23 mouse cellular contexts compared by ENCODE assay signal in the genomic region with DNA sequence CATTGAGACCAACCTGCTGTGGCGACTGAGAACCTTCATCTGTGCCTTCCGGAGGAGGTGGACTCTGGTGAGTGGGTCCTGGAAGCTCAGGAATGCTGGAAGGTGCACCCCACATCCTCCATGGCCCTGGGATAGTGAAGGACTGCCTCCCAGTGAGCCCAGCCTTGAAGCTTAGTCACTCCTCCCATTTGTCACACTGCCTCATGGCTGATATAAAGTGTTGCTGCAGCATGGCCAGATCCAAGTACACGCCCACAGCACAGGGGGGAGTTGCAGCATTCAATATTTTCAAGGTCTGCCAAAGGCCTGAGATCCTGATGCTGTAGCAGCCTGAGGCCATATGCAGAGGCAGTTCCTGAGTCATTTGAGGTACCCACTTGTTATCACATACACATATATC. TPM values are rescaled to one million over a fixed set of nuclear protein-coding genes. Genes with fewer than 3 reads are reported as not detected.
A peak's percentile ranks its signal among the peaks of the same experiment; 100 is the strongest.
DNase-seq lines count a peak whose midpoint lies in the region; ATAC-seq and TF ChIP-seq lines count a peak whose summit lies in the region.
"Had no signal": no experiment of that assay in that cellular context is flagged by ENCODE, and none has a peak within 500 bp of the region (broad histone marks: within the 10 kb centered on the region; RNA-seq: fewer than 3 reads in every experiment).

No protein-coding gene starts in this region.

- DNase-seq in intestine, embryonic 14.5 days (ENCODE audit: low spot score): no peak
- peak; percentile 60 for DNase-seq in ovary, postnatal 36 days (ENCODE audit: low spot score)
- no peak for DNase-seq in ovary, postnatal 10 days (ENCODE audit: low spot score)
- DNase-seq in adrenal gland, postnatal 10 days: peak; percentile 80
- no peak for DNase-seq in forebrain, embryonic 10.5 days (ENCODE audit: extremely low spot score, low spot score)
- DNase-seq in c-Kit-positive CD71-positive TER-119-positive erythroid progenitor cells, embryonic 14.5 days (ENCODE audit: low spot score): no peak
- DNase-seq: B cell, adult 2 months; cerebellum, adult 8-10 months; gastrocnemius, postnatal 14 days; heart, postnatal 14 days; kidney, adult 2 months; kidney, postnatal 25 days; lung, adult 2 months; right cerebral cortex, postnatal 14 days had no signal

- H3K4me1 ChIP-seq in intestine, embryonic 14.5 days (replicated peaks; ENCODE audit: control insufficient read depth, insufficient read depth, low read length): no peaks in the 10 kb centered on the region
- no peaks in the 10 kb centered on the region for H3K4me1 ChIP-seq in intestine, embryonic 16.5 days (ENCODE audit: control insufficient read depth, insufficient read depth, low read length)
- no peaks in the 10 kb centered on the region for H3K4me1 ChIP-seq in testis, adult 2 months (ENCODE audit: control insufficient read depth, insufficient read depth, low read length)
- H3K4me1 ChIP-seq in forebrain, embryonic 10.5 days: no peaks in the 10 kb centered on the region
- H3K4me1 ChIP-seq: embryonic facial prominence, embryonic 13.5 days; neural tube, embryonic 15.5 days had no signal

- H3K4me3 ChIP-seq in intestine, embryonic 14.5 days (ENCODE audit: low read depth, low read length): no peak overlapping the region
- H3K4me3 ChIP-seq in intestine, embryonic 16.5 days (ENCODE audit: low read length): no peak overlapping the region
- no peak overlapping the region for H3K4me3 ChIP-seq in testis, adult 2 months (ENCODE audit: control insufficient read depth, low read depth, low read length)
- no peak overlapping the region for H3K4me3 ChIP-seq in forebrain, embryonic 10.5 days
- H3K4me3 ChIP-seq: embryonic facial prominence, embryonic 13.5 days; neural tube, embryonic 15.5 days had no signal

- no peak overlapping the region for H3K4me2 ChIP-seq in intestine, embryonic 14.5 days (ENCODE audit: low read length)
- no peak overlapping the region for H3K4me2 ChIP-seq in intestine, embryonic 16.5 days (ENCODE audit: low read depth, low read length)
- H3K4me2 ChIP-seq: embryonic facial prominence, embryonic 13.5 days; hindbrain, embryonic 14.5 days; liver, embryonic 11.5 days; midbrain, embryonic 11.5 days; neural tube, embryonic 15.5 days had no signal

- TF ChIP-seq CTCF in testis, adult 2 months (IDR thresholded peaks at IDR 0.05; ENCODE audit: control insufficient read depth, insufficient read depth, insufficient replicate concordance, low read depth, low read length): no peak

- peak; percentile 38; the same call in 1 of the 2 replicates for TF ChIP-seq POLR2A in testis, adult 2 months (IDR thresholded peaks at IDR 0.05; ENCODE audit: control insufficient read depth, low read depth, low read length)

- no peaks in the 10 kb centered on the region for H3K9me3 ChIP-seq in intestine, embryonic 14.5 days (ENCODE audit: control insufficient read depth, low read length)
- no peaks in the 10 kb centered on the region for H3K9me3 ChIP-seq in intestine, embryonic 16.5 days (ENCODE audit: control insufficient read depth, low read length)
- H3K9me3 ChIP-seq in forebrain, embryonic 10.5 days: no peaks in the 10 kb centered on the region
- H3K9me3 ChIP-seq: embryonic facial prominence, embryonic 13.5 days; neural tube, embryonic 15.5 days had no signal

- ATAC-seq in intestine, embryonic 14.5 days (replicated peaks; ENCODE audit: low FRiP score, low TSS enrichment, low read depth): 0 out of 2 replicates have a peak, but pooled peaks have one; percentile 32
- ATAC-seq in intestine, embryonic 16.5 days: no peak

- H3K27ac ChIP-seq in intestine, embryonic 14.5 days (ENCODE audit: low read depth): no peak overlapping the region
- H3K27ac ChIP-seq in intestine, embryonic 16.5 days (ENCODE audit: low read length): no peak overlapping the region
- no peak overlapping the region for H3K27ac ChIP-seq in testis, adult 2 months (ENCODE audit: control insufficient read depth, insufficient read depth, low read depth, low read length)
- H3K27ac ChIP-seq in forebrain, embryonic 10.5 days: no peak overlapping the region
- H3K27ac ChIP-seq: embryonic facial prominence, embryonic 13.5 days; hindbrain, embryonic 14.5 days; macrophage; neural tube, embryonic 15.5 days had no signal

- H3K36me3 ChIP-seq in intestine, embryonic 14.5 days (ENCODE audit: control insufficient read depth, insufficient read depth, low read length): peaks cover 16% of the 10 kb centered on the region
- H3K36me3 ChIP-seq in intestine, embryonic 16.5 days (ENCODE audit: control insufficient read depth, insufficient read depth, low read length): peaks cover 6% of the 10 kb centered on the region; the same call in 1 of the 2 replicates
- H3K36me3 ChIP-seq in testis, adult 2 months (ENCODE audit: control insufficient read depth, insufficient read depth, low read length): no peaks in the 10 kb centered on the region
- peaks cover 39% of the 10 kb centered on the region for H3K36me3 ChIP-seq in forebrain, embryonic 10.5 days (replicated peaks)

- WGBS in intestine, embryonic 14.5 days: 75% methylated on average over 3 of the region's 3 CpGs
- WGBS in intestine, embryonic 16.5 days: 85% methylated on average over 3 of the region's 3 CpGs
- WGBS in forebrain, embryonic 10.5 days: 90% methylated on average over 3 of the region's 3 CpGs

- H3K9ac ChIP-seq in intestine, embryonic 14.5 days (ENCODE audit: low read length): no peak overlapping the region
- no peak overlapping the region for H3K9ac ChIP-seq in intestine, embryonic 16.5 days (ENCODE audit: low read depth, low read length)
- H3K9ac ChIP-seq: embryonic facial prominence, embryonic 13.5 days; hindbrain, embryonic 14.5 days; neural tube, embryonic 15.5 days had no signal

- no peaks in the 10 kb centered on the region for H3K27me3 ChIP-seq in intestine, embryonic 14.5 days (replicated peaks; ENCODE audit: control insufficient read depth, insufficient read depth, low read length)
- no peaks in the 10 kb centered on the region for H3K27me3 ChIP-seq in intestine, embryonic 16.5 days (replicated peaks; ENCODE audit: control insufficient read depth, insufficient read depth, low read length)
- no peaks in the 10 kb centered on the region for H3K27me3 ChIP-seq in testis, adult 2 months (ENCODE audit: control insufficient read depth, insufficient read depth, low read length)
- no peaks in the 10 kb centered on the region for H3K27me3 ChIP-seq in forebrain, embryonic 10.5 days (ENCODE audit: poor library complexity, severe bottlenecking)
- H3K27me3 ChIP-seq: embryonic facial prominence, embryonic 13.5 days; neural tube, embryonic 15.5 days had no signal

RNA-seq across cellular contexts. Expression of gene Rnps1, which starts 12.0 kb away (rescaled TPM):
- polyA plus RNA-seq in intestine, embryonic 14.5 days (2014; fragmentation: Nextera tagmentation; extraction: Ambion mirVana): 267 and 292 TPM in 2 replicates
- 233 and 248 TPM in 2 replicates for polyA plus RNA-seq in intestine, embryonic 16.5 days (2015; fragmentation: Nextera tagmentation; extraction: Ambion mirVana)
- 100 to 1,000 TPM in 1 of 2 experiments, 10 to 100 TPM in 1; 79.5 to 103 TPM for total RNA-seq in adrenal gland, postnatal 10 days (2021)
- 65.0 and 68.5 TPM in 2 replicates for polyA plus RNA-seq in testis, adult 2 months (2012; rRNA removed)
- 493 and 501 TPM in 2 replicates for polyA plus RNA-seq in forebrain, embryonic 10.5 days (2016; fragmentation: Nextera tagmentation; extraction: Ambion mirVana)

RNA-seq across cellular contexts. Expression of gene Eci1, which starts 24.1 kb away (rescaled TPM):
- 104 and 106 TPM in 2 replicates for polyA plus RNA-seq in intestine, embryonic 14.5 days (2014; fragmentation: Nextera tagmentation; extraction: Ambion mirVana)
- 159 and 161 TPM in 2 replicates for polyA plus RNA-seq in intestine, embryonic 16.5 days (2015; fragmentation: Nextera tagmentation; extraction: Ambion mirVana)
- total RNA-seq in adrenal gland, postnatal 10 days (2021): 100 to 1,000 TPM; 654 to 683 TPM
- polyA plus RNA-seq in testis, adult 2 months (2012; rRNA removed): 8.9 and 9.0 TPM in 2 replicates
- polyA plus RNA-seq in forebrain, embryonic 10.5 days (2016; fragmentation: Nextera tagmentation; extraction: Ambion mirVana): 84.1 and 89.4 TPM in 2 replicates

RNA-seq across cellular contexts. Expression of gene Dnase1l2, which starts 40.5 kb away (rescaled TPM):
- 2.4 TPM in 2 replicates for polyA plus RNA-seq in intestine, embryonic 14.5 days (2014; fragmentation: Nextera tagmentation; extraction: Ambion mirVana)
- 1.5 and 1.8 TPM in 2 replicates for polyA plus RNA-seq in intestine, embryonic 16.5 days (2015; fragmentation: Nextera tagmentation; extraction: Ambion mirVana)
- 1 to 10 TPM in 1 of 2 experiments, under 1 TPM in 1; 0.96 to 3.0 TPM for total RNA-seq in adrenal gland, postnatal 10 days (2021)
- 6.4 and 9.3 TPM in 2 replicates for polyA plus RNA-seq in testis, adult 2 months (2012; rRNA removed)
- 2.3 TPM in 2 replicates for polyA plus RNA-seq in forebrain, embryonic 10.5 days (2016; fragmentation: Nextera tagmentation; extraction: Ambion mirVana)

RNA-seq across cellular contexts. Expression of gene Abca3, which starts 50.6 kb away (rescaled TPM):
- 12.8 and 15.5 TPM in 2 replicates for polyA plus RNA-seq in intestine, embryonic 14.5 days (2014; fragmentation: Nextera tagmentation; extraction: Ambion mirVana)
- polyA plus RNA-seq in intestine, embryonic 16.5 days (2015; fragmentation: Nextera tagmentation; extraction: Ambion mirVana): 9.6 and 11.3 TPM in 2 replicates
- total RNA-seq in adrenal gland, postnatal 10 days (2021): 10 to 100 TPM; 21.8 to 28.3 TPM
- polyA plus RNA-seq in testis, adult 2 months (2012; rRNA removed): 5.1 and 7.9 TPM in 2 replicates
- 8.6 and 10.0 TPM in 2 replicates for polyA plus RNA-seq in forebrain, embryonic 10.5 days (2016; fragmentation: Nextera tagmentation; extraction: Ambion mirVana)

RNA-seq across cellular contexts. Expression of gene Abca17, which starts 51.5 kb away (rescaled TPM):
- not detected in 2 replicates for polyA plus RNA-seq in intestine, embryonic 14.5 days (2014; fragmentation: Nextera tagmentation; extraction: Ambion mirVana)
- not detected in 2 replicates for polyA plus RNA-seq in intestine, embryonic 16.5 days (2015; fragmentation: Nextera tagmentation; extraction: Ambion mirVana)
- total RNA-seq in adrenal gland, postnatal 10 days (2021): under 1 TPM in 1 of 2 experiments, not detected in 1; 0.09 TPM
- polyA plus RNA-seq in testis, adult 2 months (2012; rRNA removed): 19.5 and 21.1 TPM in 2 replicates
- not detected in 2 replicates for polyA plus RNA-seq in forebrain, embryonic 10.5 days (2016; fragmentation: Nextera tagmentation; extraction: Ambion mirVana)
- total RNA-seq: heart, postnatal 14 days had no signal
- polyA plus RNA-seq: embryonic facial prominence, embryonic 13.5 days; liver, embryonic 11.5 days; midbrain, embryonic 11.5 days; thymus, postnatal 0 days had no signal

Comparison
In these comparisons a context has a peak if more than half of its experiments do, and no peak if none do; other contexts are left out.
1. DNase-seq: peak in ovary, postnatal 36 days (single experiment) and adrenal gland, postnatal 10 days (single experiment); none in intestine, embryonic 14.5 days (single experiment), ovary, postnatal 10 days (single experiment), forebrain, embryonic 10.5 days (single experiment) and c-Kit-positive CD71-positive TER-119-positive erythroid progenitor cells, embryonic 14.5 days (single experiment).